Mouse (Mus musculus) erythroid progenitor cell, adult 5-6 weeks (primary cell): ENCODE data around the gene Pcgf1. TPM values are rescaled to one million over a fixed set of nuclear protein-coding genes. Genes with fewer than 3 reads are reported as not detected.

ENCODE experiments used
- ATAC-seq: replicated peaks from 2 replicates; pipeline ENCODE4 v1.8.0; 2016; ENCODE audit warnings: moderate number of reproducible peaks, mild to moderate bottlenecking, moderate TSS enrichment, inconsistent platforms; ENCODE audit not compliant: poor library complexity, low FRiP score, severe bottlenecking
- total RNA-seq, 2 experiments: library from RNA; stranded (forward) in 1 of 2; stranded (reverse) in 1 of 2; fragments of 150-400 nt in 1 of 2; fragments of 186-747, 209-891 nt in 1 of 2; gene quantifications; 2 replicates each; pipeline versions ENCODE4 v1.2.3 to v1.2.4; 2015 to 2017; ENCODE audit warnings: low replicate concordance in 2 of 2

The Pcgf1 gene
- total RNA-seq, 2 experiments from 2014 or later = 7.6 to 49.5 TPM

GRCm38 (mm10) chr6:83092416-83093127, 14.9 kb downstream of the Pcgf1 start:
- no peak for ATAC-seq

- ATAC-seq = 0 out of 2 replicates have a peak, but pooled peaks have one; percentile 32
These were observed 18.3 kb downstream of the Pcgf1 start for GRCm38 (mm10) chr6:83095968-83096367.

DNA sequence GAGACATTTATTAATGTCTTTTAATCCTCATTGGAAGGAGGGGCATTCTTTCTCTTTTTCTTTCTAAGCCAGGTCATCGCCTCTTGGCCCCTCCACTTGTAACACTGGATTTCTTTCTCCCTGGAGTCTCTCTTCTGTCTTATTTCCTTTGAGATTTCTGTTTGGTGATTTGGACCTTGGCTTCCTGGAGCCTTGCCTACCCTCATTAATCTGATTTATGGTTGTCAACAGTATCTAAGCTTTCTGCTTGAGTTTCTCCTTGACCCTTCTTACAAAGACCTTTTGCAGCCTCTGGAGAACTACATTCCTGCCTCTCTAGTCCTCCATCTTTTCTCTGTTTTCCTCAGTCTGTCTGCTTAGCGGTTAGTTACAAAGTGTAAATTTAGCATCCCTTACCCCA, 20.7 kb downstream of the Pcgf1 start:
- no peak for ATAC-seq

GRCm38 (mm10) chr6:83101316-83101687, 23.6 kb downstream of the Pcgf1 start, which contains the start of the genes Ccdc142 and Gm42688:
Ccdc142 (plus strand) TSS chr6:83101601.
Gm42688 (plus strand) TSS chr6:83101617.
- peak; percentile 87 for ATAC-seq

GRCm38 (mm10) chr6:83101688-83102556, 24.3 kb downstream of the Pcgf1 start:
- peak; percentile 82 for ATAC-seq

DNA sequence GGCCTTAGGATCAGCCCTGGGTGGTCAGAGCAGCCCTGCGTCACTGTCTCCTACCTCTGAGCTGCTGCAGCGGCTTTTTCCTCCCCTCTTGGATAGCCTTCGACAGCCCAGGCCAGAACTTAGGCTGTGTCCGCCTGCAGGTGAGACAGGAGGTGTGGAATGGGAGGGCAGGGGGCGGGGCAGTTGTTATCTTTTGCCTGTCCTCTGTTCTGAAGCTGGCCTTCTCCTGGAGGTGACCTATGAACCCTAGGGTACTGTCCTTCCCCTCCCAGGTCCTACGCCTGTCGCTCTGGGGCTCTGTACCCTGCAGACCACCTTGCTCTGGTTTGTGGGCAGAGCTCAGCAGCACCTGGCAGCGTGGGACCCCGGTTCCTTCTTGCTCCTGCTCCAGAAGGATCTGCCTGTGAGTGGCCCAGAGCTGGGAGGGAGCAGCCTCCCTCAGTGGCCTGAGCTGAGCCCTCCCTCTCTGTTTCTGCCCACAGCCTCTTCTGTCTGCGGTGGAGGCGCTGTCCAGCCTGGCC, 25.5 kb downstream of the Pcgf1 start:
- ATAC-seq = no peak

DNA sequence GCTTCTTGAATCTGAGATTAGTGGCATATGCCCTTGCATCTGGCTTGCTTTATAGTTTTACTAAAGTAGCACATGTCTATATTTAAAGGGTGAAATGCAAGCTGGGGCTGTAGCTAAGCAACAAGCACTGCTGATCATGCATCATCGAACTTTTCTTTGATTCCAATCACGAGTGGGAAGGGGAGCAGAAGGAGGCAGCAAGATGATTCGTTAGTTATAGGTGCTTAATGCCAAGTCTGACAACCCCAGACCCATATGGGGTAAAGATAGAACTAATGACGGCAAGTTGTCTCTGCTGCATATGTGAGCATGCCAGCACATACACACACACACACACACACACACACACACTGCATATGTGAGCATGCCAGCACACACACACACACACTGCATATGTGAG, 26.5 kb downstream of the Pcgf1 start:
- ATAC-seq = no peak

GRCm38 (mm10) chr6:83107566-83108400, 30.1 kb downstream of the Pcgf1 start:
- peak; percentile 74 for ATAC-seq

DNA sequence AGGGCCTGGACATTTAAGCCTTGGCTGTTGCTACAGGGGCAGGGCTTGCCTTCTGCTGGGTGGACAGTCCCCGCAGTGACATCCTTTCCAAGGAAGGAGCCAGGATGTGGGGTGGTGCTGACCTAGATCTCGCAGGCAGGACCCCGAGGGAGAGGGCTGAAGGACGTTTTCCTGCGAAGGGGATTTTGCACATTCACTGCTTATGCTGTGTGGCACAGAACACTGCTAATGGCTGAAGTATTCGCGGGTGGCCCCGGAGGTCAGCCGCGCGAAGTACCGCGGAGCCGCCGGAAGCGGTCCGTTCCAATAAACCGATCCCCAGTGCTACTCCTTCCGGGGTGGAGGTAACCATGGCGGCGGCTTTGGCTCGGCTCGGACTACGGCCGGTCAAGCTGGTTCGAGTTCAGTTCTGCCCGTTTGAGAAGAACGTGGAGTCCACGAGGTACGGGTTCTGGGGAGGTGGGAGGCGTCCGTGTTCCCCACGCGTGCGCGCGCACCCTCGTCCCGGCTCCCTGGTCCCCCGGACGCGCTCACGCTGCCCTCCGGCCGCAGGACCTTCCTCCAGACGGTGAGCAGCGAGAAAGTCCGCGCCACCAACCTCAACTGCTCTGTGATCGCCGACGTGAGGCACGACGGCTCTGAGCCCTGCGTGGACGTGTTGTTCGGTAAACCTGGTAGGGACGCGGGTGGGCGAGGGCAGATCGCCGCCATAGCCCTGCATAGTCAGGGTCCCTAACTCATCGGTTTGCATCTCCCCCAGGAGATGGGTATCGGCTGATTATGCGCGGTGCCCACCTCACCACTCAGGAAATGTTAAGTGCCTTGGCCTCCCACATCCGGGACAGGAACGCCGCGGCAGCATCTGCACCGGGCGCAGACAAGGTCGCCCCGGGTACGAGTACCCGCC, 31.3 kb downstream of the Pcgf1 start, which contains the start of gene Mrpl53:
Gene Mrpl53 (plus strand): TSS at position 279 of the 907 bp plus-strand sequence.
- ATAC-seq = peak; percentile 76

DNA sequence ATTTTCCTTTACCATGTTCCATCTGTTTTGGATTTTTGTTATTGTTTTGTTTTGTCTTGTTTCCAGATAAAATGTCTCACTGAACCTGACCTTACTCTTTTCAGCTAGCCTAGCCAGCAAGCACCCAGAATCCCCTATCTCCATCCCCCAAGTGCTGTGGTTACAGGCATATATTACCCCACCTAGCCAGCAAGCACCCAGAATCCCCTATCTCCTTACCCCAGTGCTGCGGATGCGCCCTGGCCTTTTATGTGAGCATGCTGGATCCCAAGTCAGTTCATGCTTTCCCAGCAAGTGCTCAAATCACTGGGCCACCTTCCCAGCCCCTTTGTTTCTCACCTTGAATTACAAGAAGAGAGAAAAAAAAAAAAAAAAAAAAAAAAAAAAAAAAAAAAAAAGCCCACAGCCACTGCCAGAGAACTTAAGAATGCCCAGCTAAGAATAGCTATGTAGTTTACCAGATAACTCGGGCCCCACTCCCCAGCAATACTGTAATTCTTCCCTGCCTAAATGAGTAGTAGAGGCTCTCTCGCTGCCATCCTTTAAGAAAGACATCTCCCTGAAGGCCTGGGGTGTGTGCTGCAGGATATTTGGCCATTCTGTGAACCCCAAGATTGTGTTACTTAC, 34.0 kb downstream of the Pcgf1 start:
- no peak for ATAC-seq

- peak; percentile 92 for ATAC-seq
These were observed 37.5 kb downstream of the Pcgf1 start, which contains the start of gene Mogs for GRCm38 (mm10) chr6:83115011-83115671. Mogs (plus strand) TSS chr6:83115496.

DNA sequence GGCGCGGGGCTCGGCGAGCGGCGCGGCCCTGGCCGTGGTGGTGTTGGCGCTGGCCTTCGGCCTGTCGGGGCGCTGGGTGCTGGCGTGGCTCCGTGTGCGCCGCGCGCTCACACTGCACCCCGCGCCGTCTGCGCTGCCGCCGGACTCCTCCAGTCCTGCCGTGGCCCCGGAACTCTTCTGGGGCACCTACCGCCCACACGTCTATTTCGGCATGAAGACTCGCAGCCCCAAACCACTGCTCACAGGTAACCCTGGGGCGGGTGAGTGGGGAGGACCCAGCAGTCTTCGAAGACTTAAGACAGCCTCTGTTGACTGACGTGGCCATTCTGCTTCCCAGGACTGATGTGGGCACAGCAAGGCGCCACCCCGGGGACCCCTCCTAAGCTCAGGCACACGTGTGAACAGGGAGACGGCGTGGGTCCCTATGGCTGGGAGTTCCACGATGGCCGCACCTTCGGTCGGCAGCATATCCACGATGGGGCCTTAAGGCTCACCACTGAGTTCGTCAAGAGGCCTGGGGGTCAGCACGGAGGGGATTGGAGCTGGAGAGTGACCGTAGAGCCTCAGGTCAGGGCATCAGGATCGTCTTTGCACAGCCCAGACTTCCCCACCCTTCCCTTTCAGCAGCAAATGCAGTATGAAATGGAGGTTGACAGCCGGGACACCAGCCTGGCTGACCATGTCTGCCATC, 38.2 kb downstream of the Pcgf1 start:
- ATAC-seq = peak; percentile 11; the same call in 1 of the 2 replicates

DNA sequence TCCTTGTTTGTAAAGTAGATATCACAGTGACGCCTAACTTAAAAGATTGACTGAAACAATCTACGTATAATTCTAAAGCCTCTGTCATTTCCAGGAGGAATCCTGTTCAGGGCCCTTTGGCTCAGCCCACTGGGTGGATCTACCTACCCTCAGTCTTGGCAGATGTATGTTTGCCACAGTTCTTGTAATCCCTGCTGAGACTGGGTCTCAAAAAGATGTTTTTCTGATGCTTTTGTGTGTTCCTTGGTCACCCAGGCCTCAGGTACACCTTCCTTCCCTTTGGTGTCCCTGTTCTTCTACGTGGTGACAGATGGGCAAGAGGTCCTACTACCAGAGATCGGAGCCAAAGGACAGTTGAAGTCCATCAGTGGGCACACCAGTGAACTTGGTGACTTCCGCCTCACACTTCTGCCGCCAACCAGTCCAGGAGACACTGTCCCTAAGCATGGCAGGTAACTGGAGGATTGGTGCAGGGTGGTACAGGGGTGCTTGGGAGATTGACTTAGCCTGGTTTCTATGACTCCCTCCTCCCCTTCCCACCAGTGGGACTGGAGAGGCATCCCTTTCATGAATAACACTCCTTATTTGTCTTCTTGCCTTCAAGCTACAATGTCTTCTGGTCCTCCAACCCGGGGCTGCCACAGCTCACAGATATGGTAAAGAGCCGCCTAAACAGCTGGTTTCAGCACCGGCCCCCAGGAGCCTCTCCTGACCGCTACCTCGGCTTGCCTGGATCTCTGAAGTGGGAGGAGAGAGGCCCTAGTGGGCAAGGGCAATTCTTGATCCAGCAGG, 38.9 kb downstream of the Pcgf1 start:
- ATAC-seq = no peak

GRCm38 (mm10) chr6:83117165-83117438, 39.4 kb downstream of the Pcgf1 start:
- no peak for ATAC-seq

GRCm38 (mm10) chr6:83117616-83118015, 39.9 kb downstream of the Pcgf1 start:
- no peak for ATAC-seq

GRCm38 (mm10) chr6:83118369-83118768, 40.7 kb downstream of the Pcgf1 start:
- no peak for ATAC-seq
